Mouse (Mus musculus): ENCODE data around the gene Speer4f1. TPM values are rescaled to one million over a fixed set of nuclear protein-coding genes. Genes with fewer than 3 reads are reported as not detected.
A peak's percentile ranks its signal among the peaks of the same experiment; 100 is the strongest.

Gene Speer4f1
- polyA plus RNA-seq, 1 experiment = 7.4 TPM

- Histone ChIP-seq H3K27ac (ENCODE audit: control insufficient read depth, insufficient read depth, low read depth, low read length) (no peak overlapping the region), H3K27me3 (ENCODE audit: control insufficient read depth, insufficient read depth, low read length) (no peaks in the 10 kb centered on the region), H3K36me3 (ENCODE audit: control insufficient read depth, insufficient read depth, low read length) (no peaks in the 10 kb centered on the region), H3K4me3 (ENCODE audit: control insufficient read depth, low read depth, low read length) (no peak overlapping the region), H3K4me1 (ENCODE audit: control insufficient read depth, insufficient read depth, low read length) (no peaks in the 10 kb centered on the region)
- TF ChIP-seq POLR2A (IDR thresholded peaks at IDR 0.05; ENCODE audit: control insufficient read depth, low read depth, low read length) (no peak), CTCF (IDR thresholded peaks at IDR 0.05; ENCODE audit: control insufficient read depth, insufficient read depth, insufficient replicate concordance, low read depth, low read length) (no peak)
These were observed 29.6 kb downstream of the Speer4f1 start for GRCm38 (mm10) chr5:17505540-17505939.

- no peaks in the 10 kb centered on the region for H3K4me1 ChIP-seq (ENCODE audit: control insufficient read depth, insufficient read depth, low read length)
- peak overlapping the region; percentile 64 for H3K4me3 ChIP-seq (ENCODE audit: control insufficient read depth, low read depth, low read length)
- no peaks in the 10 kb centered on the region for H3K36me3 ChIP-seq (ENCODE audit: control insufficient read depth, insufficient read depth, low read length)
- no peak overlapping the region for H3K27ac ChIP-seq (ENCODE audit: control insufficient read depth, insufficient read depth, low read depth, low read length)
- H3K27me3 ChIP-seq (ENCODE audit: control insufficient read depth, insufficient read depth, low read length) = no peaks in the 10 kb centered on the region
- no peak for TF ChIP-seq POLR2A (IDR thresholded peaks at IDR 0.05; ENCODE audit: control insufficient read depth, low read depth, low read length)
- TF ChIP-seq CTCF (IDR thresholded peaks at IDR 0.05; ENCODE audit: control insufficient read depth, insufficient read depth, insufficient replicate concordance, low read depth, low read length) = no peak
These were observed 32.1 kb downstream of the Speer4f1 start for GRCm38 (mm10) chr5:17508038-17508437.

Other genes starting within 250 kb of the Speer4f1 start
- 8.1 and 9.0 TPM in 2 replicates for gene Speer4f2, start 102.9 kb upstream of the Speer4f1 start, polyA plus RNA-seq (2012; rRNA removed)
- gene Sema3c, start 98.2 kb downstream of the Speer4f1 start, polyA plus RNA-seq (2012; rRNA removed) = 2.2 and 2.5 TPM in 2 replicates